Mouse (Mus musculus): ENCODE measurements around the gene Ccdc144b. TPM values are rescaled to one million over a fixed set of nuclear protein-coding genes. Genes with fewer than 3 reads are reported as not detected.

Ccdc144b gene
- polyA plus RNA-seq, 1 experiment, result not detected

DNA sequence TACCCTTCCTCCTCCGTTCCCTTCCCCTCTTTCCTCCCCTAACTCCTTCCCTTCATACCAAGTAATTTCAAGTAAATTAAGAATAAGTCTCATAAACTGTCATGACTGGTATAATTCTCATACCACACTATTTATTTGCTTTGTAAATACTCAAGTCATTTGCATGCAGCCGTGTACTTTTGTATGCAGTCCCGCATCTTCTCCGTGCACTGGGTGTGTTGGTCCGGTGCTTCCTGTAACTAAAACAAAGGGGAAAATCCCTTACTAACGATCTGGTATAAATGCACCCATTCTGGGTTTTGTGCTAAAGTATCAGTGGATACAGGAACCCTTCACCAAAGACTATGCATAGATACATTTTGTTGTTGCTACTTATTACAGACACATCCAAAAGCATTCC lies 27.6 kb downstream of the Ccdc144b start:
- no peak for DNase-seq (ENCODE audit: low read depth)
- TF ChIP-seq CTCF (IDR thresholded peaks at IDR 0.05; ENCODE audit: borderline replicate concordance, extremely low read depth, insufficient read depth, insufficient read length) (no peak), POLR2A (IDR thresholded peaks at IDR 0.05; ENCODE audit: borderline replicate concordance, extremely low read depth, insufficient read depth, insufficient read length, poor library complexity, severe bottlenecking) (no peak)

DNA sequence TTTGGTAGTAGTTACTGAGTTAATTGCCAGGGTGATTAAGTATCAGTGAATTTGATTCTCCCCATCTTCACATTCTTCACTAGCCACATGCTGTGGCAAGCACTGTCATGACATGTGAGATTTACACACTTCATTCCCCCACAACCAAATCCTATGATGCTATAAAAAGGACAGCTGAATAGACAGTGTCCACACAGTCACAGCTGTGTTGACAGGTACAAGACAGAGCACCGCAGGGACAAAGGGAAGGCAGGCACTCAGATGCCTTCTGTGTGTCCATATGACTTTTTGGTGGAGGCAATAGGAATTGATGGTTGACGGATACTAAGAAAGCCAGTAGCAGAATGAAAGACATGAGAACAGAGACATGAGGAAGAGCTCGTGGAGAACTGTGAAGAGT lies 42.1 kb downstream of the Ccdc144b start:
- TF ChIP-seq CTCF (IDR thresholded peaks at IDR 0.05; ENCODE audit: borderline replicate concordance, extremely low read depth, insufficient read depth, insufficient read length) (no peak), POLR2A (IDR thresholded peaks at IDR 0.05; ENCODE audit: borderline replicate concordance, extremely low read depth, insufficient read depth, insufficient read length, poor library complexity, severe bottlenecking) (no peak)
- DNase-seq (ENCODE audit: low read depth), result no peak

DNA sequence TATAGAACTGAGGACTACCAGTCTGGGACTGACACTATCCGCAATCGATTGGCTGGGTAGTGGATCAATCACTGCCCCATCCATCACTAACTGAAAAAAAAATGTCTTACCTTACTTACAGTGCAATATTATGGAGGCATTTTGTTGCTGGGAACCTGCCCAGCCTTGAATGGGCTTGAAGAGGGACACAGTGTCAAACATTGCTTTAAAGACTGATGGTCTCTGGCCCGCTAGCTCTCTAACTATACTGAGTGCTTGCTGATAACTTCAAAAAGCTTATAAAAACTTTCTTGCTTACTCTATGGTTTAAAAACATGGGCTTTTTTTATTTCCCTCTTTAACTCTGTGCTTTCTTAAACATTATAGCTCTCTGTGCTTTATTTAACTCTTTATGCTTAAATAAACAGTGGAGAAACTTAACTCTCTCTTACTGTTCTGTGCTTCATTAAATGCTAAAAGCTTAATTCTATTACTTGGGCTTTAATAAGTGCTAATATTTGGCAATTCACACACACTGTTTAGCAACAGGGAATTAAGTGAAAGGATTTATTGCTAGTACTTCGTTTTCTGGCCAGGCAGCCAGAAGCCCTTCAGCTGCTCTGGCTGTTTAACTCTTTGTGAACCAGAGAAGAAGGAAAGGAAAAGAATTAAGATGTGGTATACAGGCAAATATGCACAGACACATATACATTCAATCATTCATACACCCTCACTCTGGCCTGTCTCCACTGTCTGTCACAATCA lies 44.8 kb downstream of the Ccdc144b start:
- TF ChIP-seq POLR2A (IDR thresholded peaks at IDR 0.05; ENCODE audit: borderline replicate concordance, extremely low read depth, insufficient read depth, insufficient read length, poor library complexity, severe bottlenecking), result no peak
- no peak for TF ChIP-seq CTCF (IDR thresholded peaks at IDR 0.05; ENCODE audit: borderline replicate concordance, extremely low read depth, insufficient read depth, insufficient read length)
- DNase-seq (ENCODE audit: low read depth), result no peak

GRCm38 (mm10) chr3:36004028-36004895 lies 49.1 kb downstream of the Ccdc144b start:
- TF ChIP-seq POLR2A (IDR thresholded peaks at IDR 0.05; ENCODE audit: borderline replicate concordance, extremely low read depth, insufficient read depth, insufficient read length, poor library complexity, severe bottlenecking), result no peak
- TF ChIP-seq CTCF (IDR thresholded peaks at IDR 0.05; ENCODE audit: borderline replicate concordance, extremely low read depth, insufficient read depth, insufficient read length), result no peak
- peak; percentile 77 for DNase-seq (ENCODE audit: low read depth)

DNA sequence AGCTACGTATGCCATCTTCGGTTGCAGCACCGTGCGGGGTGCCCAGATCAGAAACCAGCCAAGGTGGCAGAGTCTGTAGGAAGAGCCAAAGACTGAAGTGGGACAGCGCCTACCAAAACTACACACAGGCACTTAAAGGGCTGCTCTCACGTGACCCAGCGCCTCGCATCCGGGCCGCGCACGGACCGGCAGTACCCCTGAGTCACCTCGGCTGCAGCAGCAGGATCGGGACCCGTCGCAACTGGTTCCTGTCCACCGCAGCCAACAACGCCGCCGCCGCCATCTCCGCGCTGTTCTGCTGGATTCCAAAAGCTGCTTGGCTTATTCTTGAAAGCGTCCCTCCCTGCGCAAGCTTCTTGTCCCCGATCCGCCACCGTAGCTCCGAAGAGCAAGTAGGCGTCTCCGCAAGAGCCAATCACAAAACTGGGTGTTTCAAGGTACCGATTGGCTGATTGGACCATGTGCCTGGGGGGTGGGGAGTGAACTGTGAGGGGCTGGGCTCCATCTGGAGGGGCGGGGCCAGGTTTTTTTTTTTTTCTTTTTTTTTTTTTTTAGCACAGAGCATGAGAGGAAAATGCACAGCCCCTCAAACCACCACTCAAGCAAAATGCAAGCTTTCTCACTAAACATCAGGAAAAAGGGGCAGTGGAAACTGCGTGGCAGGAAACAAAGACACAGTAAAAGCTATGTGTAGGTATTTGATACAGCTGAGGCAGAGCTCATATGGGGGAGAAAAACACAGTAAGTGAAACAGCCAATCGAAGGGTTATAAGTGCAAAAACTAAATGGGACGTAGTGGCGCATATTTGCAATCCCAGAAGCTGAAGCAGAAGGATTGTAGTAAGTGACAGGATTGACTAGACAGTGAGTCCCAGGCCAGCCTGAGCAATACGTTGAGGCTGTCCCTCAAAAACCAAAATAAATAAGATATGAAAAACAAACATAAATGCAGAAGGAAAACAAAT lies 52.8 kb downstream of the Ccdc144b start, which contains the start of gene Mccc1:
Gene Mccc1, minus strand, starts transcription at position 404 of the 965 bp plus-strand sequence.
- DNase-seq (ENCODE audit: low read depth), result peak; percentile 99
- TF ChIP-seq CTCF (IDR thresholded peaks at IDR 0.05; ENCODE audit: borderline replicate concordance, extremely low read depth, insufficient read depth, insufficient read length) (no peak), POLR2A (IDR thresholded peaks at IDR 0.05; ENCODE audit: borderline replicate concordance, extremely low read depth, insufficient read depth, insufficient read length, poor library complexity, severe bottlenecking) (peak; percentile 43; the same call in 1 of the 2 replicates)

DNA sequence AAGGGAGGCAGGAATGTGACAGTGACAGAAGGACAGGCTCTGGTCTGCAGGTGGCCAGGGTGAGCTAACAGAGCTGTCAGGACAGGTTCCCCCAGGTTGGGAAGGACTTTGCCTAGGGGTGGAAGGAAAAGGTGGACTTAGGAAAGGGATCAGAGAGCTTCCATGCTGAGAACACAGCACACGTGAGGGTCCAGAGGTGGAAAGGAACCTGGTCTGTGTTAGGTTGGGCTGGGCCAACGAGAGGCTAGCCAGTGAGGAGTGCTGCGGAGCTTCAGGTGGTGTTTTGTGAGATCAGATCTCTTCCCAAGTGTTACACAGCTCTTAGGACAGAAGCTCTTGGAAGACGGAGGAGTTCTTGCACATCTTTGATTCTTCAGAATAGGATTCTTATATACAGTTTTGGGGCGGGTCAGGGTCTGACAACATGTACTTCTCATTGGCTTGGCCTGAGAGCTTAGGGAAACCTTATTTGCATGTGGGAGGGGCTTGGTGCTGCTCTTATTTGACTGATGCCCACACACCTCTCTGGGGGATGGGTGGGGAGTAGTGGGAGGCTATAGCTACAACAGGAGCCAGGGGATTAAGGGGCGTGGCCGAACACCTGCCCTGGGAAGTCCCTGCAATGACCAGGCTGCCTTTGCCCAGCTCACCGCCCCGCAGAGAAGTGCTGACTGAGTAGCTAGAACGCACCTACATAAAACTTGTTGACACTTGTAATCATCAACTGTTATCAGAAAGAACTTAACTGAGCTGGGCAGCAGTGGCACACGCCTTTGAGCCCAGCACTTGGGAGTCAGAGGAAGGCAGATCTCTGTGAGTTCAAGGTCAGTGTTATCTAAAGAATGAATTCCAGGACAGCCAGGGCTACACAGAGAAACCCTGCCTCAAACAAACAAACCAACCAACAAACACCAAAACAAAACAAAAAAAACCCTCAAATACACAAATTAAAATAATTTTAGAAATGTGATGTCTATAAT lies 58.5 kb downstream of the Ccdc144b start:
- TF ChIP-seq POLR2A (IDR thresholded peaks at IDR 0.05; ENCODE audit: borderline replicate concordance, extremely low read depth, insufficient read depth, insufficient read length, poor library complexity, severe bottlenecking), result no peak
- TF ChIP-seq CTCF (IDR thresholded peaks at IDR 0.05; ENCODE audit: borderline replicate concordance, extremely low read depth, insufficient read depth, insufficient read length), result no peak
- no peak for DNase-seq (ENCODE audit: low read depth)

DNA sequence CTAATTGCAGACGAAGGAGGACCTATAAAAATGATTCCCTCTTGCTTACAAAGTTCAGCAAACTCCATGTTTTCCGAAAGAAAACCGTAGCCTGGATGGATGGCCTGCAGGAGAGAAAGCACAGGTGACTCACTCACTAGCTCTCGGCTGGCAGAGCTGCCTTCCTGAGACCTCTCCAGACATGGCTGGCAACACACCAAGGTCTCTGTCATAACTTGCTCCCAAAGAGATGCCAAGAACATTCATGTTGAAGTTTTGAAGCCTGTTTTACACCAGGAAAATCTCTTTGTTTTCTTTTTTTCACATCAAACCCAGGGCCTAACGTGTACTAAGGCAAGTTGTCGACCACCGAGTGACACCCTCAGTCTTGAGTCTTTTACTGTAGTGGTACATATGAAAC lies 62.6 kb downstream of the Ccdc144b start:
- TF ChIP-seq POLR2A (IDR thresholded peaks at IDR 0.05; ENCODE audit: borderline replicate concordance, extremely low read depth, insufficient read depth, insufficient read length, poor library complexity, severe bottlenecking), result no peak
- no peak for TF ChIP-seq CTCF (IDR thresholded peaks at IDR 0.05; ENCODE audit: borderline replicate concordance, extremely low read depth, insufficient read depth, insufficient read length)
- no peak for DNase-seq (ENCODE audit: low read depth)

DNA sequence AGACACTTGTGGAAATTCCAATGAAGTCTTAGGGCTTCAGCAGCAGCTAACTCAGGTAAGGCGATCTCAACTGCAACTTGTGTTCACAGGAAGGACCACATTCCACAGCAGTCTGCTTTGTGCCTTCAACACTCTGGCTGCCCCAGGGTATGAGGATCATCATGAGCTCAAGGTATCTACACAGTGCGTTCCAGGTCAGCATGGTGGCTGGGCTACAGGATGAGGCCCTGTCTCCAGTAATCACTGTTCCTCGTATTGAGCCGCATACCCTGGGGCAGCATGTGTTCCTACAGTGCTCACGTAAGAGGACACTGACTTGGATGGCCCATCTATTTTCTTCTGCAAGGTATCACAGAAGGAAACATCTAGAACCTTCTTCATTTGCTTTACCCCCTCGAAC lies 65.3 kb downstream of the Ccdc144b start:
- no peak for TF ChIP-seq CTCF (IDR thresholded peaks at IDR 0.05; ENCODE audit: borderline replicate concordance, extremely low read depth, insufficient read depth, insufficient read length)
- no peak for TF ChIP-seq POLR2A (IDR thresholded peaks at IDR 0.05; ENCODE audit: borderline replicate concordance, extremely low read depth, insufficient read depth, insufficient read length, poor library complexity, severe bottlenecking)
- no peak for DNase-seq (ENCODE audit: low read depth)

GRCm38 (mm10) chr3:35986266-35986665 lies 67.1 kb downstream of the Ccdc144b start:
- no peak for DNase-seq (ENCODE audit: low read depth)
- TF ChIP-seq POLR2A (IDR thresholded peaks at IDR 0.05; ENCODE audit: borderline replicate concordance, extremely low read depth, insufficient read depth, insufficient read length, poor library complexity, severe bottlenecking), result no peak
- TF ChIP-seq CTCF (IDR thresholded peaks at IDR 0.05; ENCODE audit: borderline replicate concordance, extremely low read depth, insufficient read depth, insufficient read length), result no peak

- peak; percentile 61; the same call in 1 of the 2 replicates for TF ChIP-seq CTCF (IDR thresholded peaks at IDR 0.05; ENCODE audit: borderline replicate concordance, extremely low read depth, insufficient read depth, insufficient read length)
- TF ChIP-seq POLR2A (IDR thresholded peaks at IDR 0.05; ENCODE audit: borderline replicate concordance, extremely low read depth, insufficient read depth, insufficient read length, poor library complexity, severe bottlenecking), result no peak
- DNase-seq (ENCODE audit: low read depth), result peak; percentile 40
Measured at GRCm38 (mm10) chr3:35973551-35973950, 79.8 kb downstream of the Ccdc144b start.
